Mouse (Mus musculus): ENCODE results near the gene Gm20897. TPM values are rescaled to one million over a fixed set of nuclear protein-coding genes. Genes with fewer than 3 reads are reported as not detected.
"Not testable (repeated sequence)": the region's sequence is repeated elsewhere in the genome, so short reads cannot be mapped to it uniquely, and the experiment has no call there.

The Gm20897 gene
- total RNA-seq (2021): not detected
- long read RNA-seq, experiment 1: 0 reads
- long read RNA-seq, experiment 2: 0 reads

- intact Hi-C loops (cut with DNase I); DNase-seq: not testable (repeated sequence)
Measured at GRCm38 (mm10) chrY:38502138-38502537, at the start of gene Gm20897. TSS of gene Gm20897 (minus strand) at chrY:38502238.

Other genes starting within 250 kb of the Gm20897 start
- gene Gm21732, start 73.5 kb upstream of the Gm20897 start, total RNA-seq (2021): not detected

All from gastrocnemius, postnatal 36 days (tissue).